Mouse (Mus musculus) embryonic fibroblast, embryonic 13.5 days (primary cell): ENCODE measurements around the gene C1galt1c1.

Experiments used
- CTCF ChIP-seq: IDR thresholded peaks from 2 replicates; pipeline ENCODE4 v1.5.1; 2011; ENCODE audit warnings: mild to moderate bottlenecking, control low read depth, low read length, moderate library complexity, borderline replicate concordance; ENCODE audit not compliant: insufficient read depth
- POLR2A ChIP-seq: IDR thresholded peaks from 2 replicates; pipeline ENCODE4 v1.6.1; 2011; ENCODE audit warnings: low read depth, mild to moderate bottlenecking, control low read depth, low read length, moderate library complexity

DNA sequence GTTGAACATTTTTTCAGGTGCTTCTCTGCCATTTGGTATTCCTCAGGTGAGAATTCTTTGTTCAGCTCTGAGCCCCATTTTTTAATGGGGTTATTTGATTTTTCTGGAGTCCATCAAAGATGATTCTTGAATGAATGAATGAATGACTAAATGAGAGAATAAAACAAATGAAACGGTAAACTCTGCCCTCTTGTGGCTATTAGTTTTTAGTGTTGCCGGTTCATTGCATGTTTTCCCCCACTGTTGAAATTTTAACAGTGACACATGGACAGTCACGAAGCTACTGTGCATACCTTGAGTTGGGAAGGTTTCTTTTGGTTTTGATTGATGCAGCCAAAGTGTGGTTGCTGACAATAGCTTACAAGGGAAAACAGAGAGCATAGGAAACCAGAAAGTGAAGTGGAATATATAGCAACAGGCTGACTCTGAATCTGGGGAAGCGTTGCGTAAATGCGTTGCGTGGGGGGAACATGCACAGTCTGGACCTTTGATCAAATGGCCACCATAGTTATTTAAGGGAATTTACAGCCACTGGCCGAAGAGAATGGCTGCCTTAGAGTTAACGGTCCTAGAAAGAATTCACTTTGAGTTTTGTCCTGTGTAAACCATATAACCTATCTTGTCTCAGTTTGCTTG lies 15.6 kb upstream of the C1galt1c1 start:
- TF ChIP-seq CTCF, result no peak
- TF ChIP-seq POLR2A, result no peak
